Mouse (Mus musculus) hindbrain, embryonic 12.5 days (tissue): ENCODE measurements around the gene Antxr1. TPM values are rescaled to one million over a fixed set of nuclear protein-coding genes. Genes with fewer than 3 reads are reported as not detected.

Experiments used
- ATAC-seq: fragments of 200-750 bp; cut with Nextera tagmentation; 2 replicates; pipeline ENCODE4 v1.8.0; 2017; ENCODE audit warnings: moderate TSS enrichment; ENCODE audit not compliant: low FRiP score
- H3K27ac ChIP-seq: fragments of 300-500 bp; sonication (generic); 2 replicates; pipeline ENCODE4 v1.5.1; 2016; ENCODE audit warnings: mild to moderate bottlenecking
- H3K27me3 ChIP-seq: fragments of 300-500 bp; sonication (generic); 2 replicates; pipeline ENCODE4 v1.6.1; 2016; ENCODE audit warnings: mild to moderate bottlenecking
- H3K36me3 ChIP-seq: fragments of 300-500 bp; sonication (generic); 2 replicates; pipeline ENCODE4 v1.6.1; 2016; ENCODE audit warnings: mild to moderate bottlenecking
- H3K4me1 ChIP-seq: fragments of 300-500 bp; sonication (generic); 2 replicates; pipeline ENCODE4 v1.6.1; 2016
- H3K4me2 ChIP-seq: fragments of 300-500 bp; sonication (generic); replicated peaks from 2 replicates; pipeline ENCODE4 v1.6.1; 2016; ENCODE audit warnings: mild to moderate bottlenecking
- H3K4me3 ChIP-seq: fragments of 300-500 bp; sonication (generic); 2 replicates; pipeline ENCODE4 v1.5.1; 2016; ENCODE audit warnings: mild to moderate bottlenecking
- H3K9ac ChIP-seq: fragments of 300-500 bp; sonication (generic); 2 replicates; pipeline ENCODE4 v1.6.1; 2016; ENCODE audit warnings: mild to moderate bottlenecking, moderate library complexity
- H3K9me3 ChIP-seq: fragments of 300-500 bp; sonication (generic); replicated peaks from 2 replicates; pipeline ENCODE4 v1.6.1; 2016; ENCODE audit warnings: mild to moderate bottlenecking
- WGBS: fragments of 180-500 bp; shearing (Covaris S2); methylation state at CpG from one replicate; pipeline ENCODE4 v1.1.7; 2016; 5-methylcytosine and 5-hydroxymethylcytosine counted together
- polyA plus RNA-seq: library from polyadenylated mRNA; unstranded; fragments of >200 nt; fragmentation: Nextera tagmentation; extraction: Ambion mirVana; gene quantifications from 2 replicates; pipeline ENCODE4 v1.2.1, GENCODE M21; 2016

Gene Antxr1
- polyA plus RNA-seq, 1 experiment from 2014 or later: 5.0 TPM

GRCm38 (mm10) chr6:87147921-87148320 lies 187.7 kb downstream of the Antxr1 start:
- Histone ChIP-seq H3K4me1 (peaks cover 4% of the 10 kb centered on the region; the same call in 1 of the 2 replicates), H3K36me3 (no peaks in the 10 kb centered on the region), H3K27me3 (no peaks in the 10 kb centered on the region), H3K9me3 (no peaks in the 10 kb centered on the region), H3K27ac (no peak overlapping the region), H3K4me2 (no peak overlapping the region), H3K4me3 (no peak overlapping the region), H3K9ac (no peak overlapping the region)
- WGBS: 82% methylated on average over 3 of the region's 3 CpGs
- ATAC-seq: no peak

DNA sequence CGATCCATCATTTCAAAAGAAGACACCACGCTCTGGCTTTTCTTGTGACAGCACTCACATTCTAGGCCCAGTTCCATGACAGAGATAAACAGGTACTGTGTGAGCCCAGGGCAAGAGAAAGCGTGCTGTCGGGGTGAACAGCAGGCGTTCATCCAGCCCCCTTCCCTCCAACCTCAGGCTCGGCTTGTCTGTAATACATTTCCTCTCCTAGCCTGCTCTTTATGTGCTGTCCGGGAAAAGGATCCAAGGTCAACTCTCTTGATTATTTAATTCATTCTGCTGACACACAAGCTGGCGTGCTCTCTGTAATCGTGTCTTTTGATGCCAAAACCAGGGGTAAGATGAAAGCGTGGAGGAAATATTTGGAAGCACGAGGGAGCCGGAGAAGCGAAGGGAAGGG lies 192.0 kb downstream of the Antxr1 start:
- ATAC-seq: no peak
- no peaks in the 10 kb centered on the region for H3K4me1 ChIP-seq
- no peak overlapping the region for H3K27ac ChIP-seq
- 69% methylated on average over 13 of the region's 13 CpGs for WGBS
- H3K4me3 ChIP-seq: no peak overlapping the region
- no peaks in the 10 kb centered on the region for H3K27me3 ChIP-seq
- no peaks in the 10 kb centered on the region for H3K36me3 ChIP-seq
- H3K9ac ChIP-seq: no peak overlapping the region
- no peak overlapping the region for H3K4me2 ChIP-seq
- no peaks in the 10 kb centered on the region for H3K9me3 ChIP-seq

DNA sequence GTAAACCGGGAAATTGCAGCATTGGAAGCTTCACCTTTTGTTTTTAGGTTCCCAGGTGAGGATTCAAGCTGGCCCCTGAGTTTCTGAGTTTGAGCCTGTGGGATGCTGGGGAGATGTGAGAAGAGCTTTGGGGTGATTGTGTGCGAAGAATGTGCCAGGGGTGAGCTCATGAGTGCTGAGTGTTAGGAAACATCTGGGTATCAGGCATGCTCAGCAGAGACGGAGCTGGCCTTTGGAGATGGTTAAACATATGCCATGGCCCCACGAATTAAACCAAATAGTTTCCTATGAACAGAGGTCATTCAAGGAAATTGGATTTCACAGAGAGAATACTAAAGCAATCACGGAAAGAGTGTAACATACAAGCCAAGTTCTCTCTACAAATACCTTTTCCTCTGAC lies 193.4 kb downstream of the Antxr1 start:
- no peaks in the 10 kb centered on the region for H3K27me3 ChIP-seq

GRCm38 (mm10) chr6:87139796-87140553 lies 195.6 kb downstream of the Antxr1 start:
- Histone ChIP-seq H3K4me1 (no peaks in the 10 kb centered on the region), H3K9ac (no peak overlapping the region), H3K9me3 (no peaks in the 10 kb centered on the region), H3K27me3 (no peaks in the 10 kb centered on the region), H3K4me2 (no peak overlapping the region), H3K4me3 (no peak overlapping the region), H3K36me3 (no peaks in the 10 kb centered on the region), H3K27ac (no peak overlapping the region)
- no peak for ATAC-seq
- WGBS: 74% methylated on average over 12 of the region's 12 CpGs

More for the DNA sequence above, 193.4 kb downstream of the Antxr1 start:
- 83% methylated on average over 5 of the region's 5 CpGs for WGBS
- Histone ChIP-seq H3K9me3 (no peaks in the 10 kb centered on the region), H3K4me2 (no peak overlapping the region), H3K9ac (no peak overlapping the region), H3K27ac (no peak overlapping the region), H3K4me3 (no peak overlapping the region), H3K36me3 (no peaks in the 10 kb centered on the region), H3K4me1 (no peaks in the 10 kb centered on the region)
- no peak for ATAC-seq

DNA sequence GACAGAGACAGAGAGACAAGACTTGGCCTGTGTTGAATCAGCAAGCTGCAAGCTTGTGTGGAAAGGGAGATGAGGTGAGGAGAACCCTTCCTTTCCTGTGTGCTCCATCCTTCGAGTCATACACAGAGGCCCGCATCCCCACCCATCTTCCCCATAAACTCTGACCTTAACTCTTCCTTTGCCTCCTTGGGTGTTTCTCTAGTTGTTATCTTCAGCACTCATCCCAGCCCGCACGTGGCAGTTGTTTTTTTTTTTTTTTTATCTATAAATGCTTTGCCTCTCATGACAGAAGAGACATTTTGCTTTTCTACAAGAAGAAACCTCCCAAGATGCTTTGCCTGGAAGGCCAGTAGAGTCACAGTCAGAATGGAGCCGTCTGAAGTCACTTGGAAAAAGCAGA lies 197.1 kb downstream of the Antxr1 start:
- Histone ChIP-seq H3K36me3 (no peaks in the 10 kb centered on the region), H3K9me3 (no peaks in the 10 kb centered on the region), H3K4me2 (no peak overlapping the region), H3K27me3 (no peaks in the 10 kb centered on the region), H3K27ac (no peak overlapping the region), H3K4me1 (no peaks in the 10 kb centered on the region), H3K4me3 (no peak overlapping the region), H3K9ac (no peak overlapping the region)
- 87% methylated on average over 5 of the region's 5 CpGs for WGBS
- ATAC-seq: no peak

DNA sequence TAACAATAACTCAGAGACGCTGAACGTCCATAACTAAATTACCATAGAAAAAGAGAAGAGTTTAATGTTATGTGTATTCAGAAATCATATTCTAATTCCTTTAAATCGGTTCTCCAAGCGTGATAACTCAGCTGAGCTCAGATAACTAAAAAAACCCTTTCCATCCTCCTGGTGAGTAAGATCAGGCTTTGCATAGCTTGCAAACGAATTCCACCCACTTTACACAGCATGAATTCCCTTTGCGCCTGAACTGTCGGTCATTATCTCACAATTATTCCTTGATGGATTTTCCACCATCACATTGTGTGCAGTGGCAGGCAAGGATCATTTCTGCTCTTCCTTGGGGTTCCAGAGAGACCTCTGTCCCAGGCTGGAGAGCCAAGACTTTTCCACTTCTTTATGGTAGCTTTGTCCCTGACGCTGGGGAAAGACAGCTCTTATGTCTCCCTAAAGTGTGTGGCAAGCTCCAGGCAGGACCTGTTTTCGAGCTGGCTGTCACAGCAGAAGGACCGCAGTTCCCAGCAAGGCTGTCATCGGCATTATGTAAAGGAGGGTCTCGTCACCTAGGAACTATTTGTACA lies 201.6 kb downstream of the Antxr1 start:
- WGBS: 68% methylated on average over 12 of the region's 12 CpGs
- ATAC-seq: no peak
- H3K27me3 ChIP-seq: no peaks in the 10 kb centered on the region
- no peaks in the 10 kb centered on the region for H3K36me3 ChIP-seq
- no peak overlapping the region for H3K4me3 ChIP-seq
- H3K9ac ChIP-seq: no peak overlapping the region
- no peaks in the 10 kb centered on the region for H3K4me1 ChIP-seq
- H3K9me3 ChIP-seq: no peaks in the 10 kb centered on the region
- no peak overlapping the region for H3K4me2 ChIP-seq
- no peak overlapping the region for H3K27ac ChIP-seq

DNA sequence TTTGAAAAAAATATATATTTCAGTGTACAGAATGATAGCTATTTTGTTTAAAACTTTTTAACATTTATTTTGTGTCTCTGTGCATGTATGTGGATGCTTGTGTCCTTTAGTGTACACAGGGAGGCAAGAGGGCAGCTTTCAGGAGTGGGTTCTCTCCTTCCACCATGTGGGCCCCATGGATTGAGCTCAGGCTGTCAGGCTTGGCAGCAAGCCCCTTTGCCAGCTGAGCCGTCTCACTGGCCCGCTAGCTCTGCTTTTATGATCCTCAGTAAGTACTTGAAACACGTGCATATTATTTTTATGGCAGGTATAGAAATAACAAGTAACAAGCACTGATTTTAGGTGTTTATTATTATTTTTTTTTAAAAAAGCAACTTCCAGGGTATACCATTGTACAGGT lies 202.1 kb downstream of the Antxr1 start:
- no peaks in the 10 kb centered on the region for H3K27me3 ChIP-seq
- H3K4me1 ChIP-seq: no peaks in the 10 kb centered on the region
- H3K9me3 ChIP-seq: no peaks in the 10 kb centered on the region
- no peak overlapping the region for H3K9ac ChIP-seq
- H3K4me3 ChIP-seq: no peak overlapping the region
- no peak overlapping the region for H3K4me2 ChIP-seq
- WGBS: 92% methylated on average over 3 of the region's 3 CpGs
- H3K36me3 ChIP-seq: no peaks in the 10 kb centered on the region
- no peak overlapping the region for H3K27ac ChIP-seq
- no peak for ATAC-seq

GRCm38 (mm10) chr6:87131078-87131477 lies 204.5 kb downstream of the Antxr1 start:
- H3K36me3 ChIP-seq: no peaks in the 10 kb centered on the region
- H3K4me1 ChIP-seq: 0 out of 2 replicates have a peak, but pooled peaks cover 6% of the 10 kb centered on the region
- H3K4me2 ChIP-seq: no peak overlapping the region
- 63% methylated on average over 1 of the region's 1 CpGs for WGBS
- H3K4me3 ChIP-seq: no peak overlapping the region
- H3K9me3 ChIP-seq: no peaks in the 10 kb centered on the region
- H3K27ac ChIP-seq: no peak overlapping the region
- no peak for ATAC-seq
- H3K27me3 ChIP-seq: no peaks in the 10 kb centered on the region
- H3K9ac ChIP-seq: no peak overlapping the region

- H3K9me3 ChIP-seq: no peaks in the 10 kb centered on the region
- H3K27me3 ChIP-seq: no peaks in the 10 kb centered on the region
- 0 out of 2 replicates have a peak, but pooled peaks cover 6% of the 10 kb centered on the region for H3K4me1 ChIP-seq
- no peak overlapping the region for H3K27ac ChIP-seq
- H3K36me3 ChIP-seq: no peaks in the 10 kb centered on the region
- ATAC-seq: no peak
- H3K4me3 ChIP-seq: no peak overlapping the region
- H3K4me2 ChIP-seq: no peak overlapping the region
- no peak overlapping the region for H3K9ac ChIP-seq
- WGBS: 98% methylated on average over 7 of the region's 7 CpGs
Observed at GRCm38 (mm10) chr6:87130628-87131027, 205.0 kb downstream of the Antxr1 start.

DNA sequence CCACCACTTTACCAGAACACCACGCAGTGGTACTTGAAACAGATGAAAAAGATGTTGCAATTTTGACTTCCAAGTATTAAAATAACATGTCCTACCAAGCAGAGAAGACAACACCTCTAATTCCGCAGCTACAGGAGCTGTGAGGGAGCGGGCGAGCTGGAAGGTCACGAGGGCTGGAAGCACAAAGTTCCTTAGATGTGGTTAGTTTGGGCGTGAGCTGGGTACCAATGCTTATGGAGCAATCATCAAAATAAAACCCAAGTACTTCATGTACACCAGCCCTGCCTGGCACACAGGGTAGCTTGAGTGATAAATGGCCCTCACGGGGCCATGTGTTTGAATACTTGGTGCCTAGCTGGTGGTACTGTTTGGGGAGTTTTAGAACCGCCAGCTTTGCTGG lies 205.8 kb downstream of the Antxr1 start:
- Histone ChIP-seq H3K4me2 (no peak overlapping the region), H3K9me3 (no peaks in the 10 kb centered on the region)

GRCm38 (mm10) chr6:87127049-87127753 lies 208.4 kb downstream of the Antxr1 start:
- Histone ChIP-seq H3K4me1 (0 out of 2 replicates have a peak, but pooled peaks cover 6% of the 10 kb centered on the region), H3K9ac (no peak overlapping the region), H3K27me3 (no peaks in the 10 kb centered on the region), H3K4me3 (no peak overlapping the region), H3K9me3 (no peaks in the 10 kb centered on the region), H3K36me3 (no peaks in the 10 kb centered on the region), H3K27ac (no peak overlapping the region), H3K4me2 (no peak overlapping the region)
- no peak for ATAC-seq
- WGBS: 63% methylated on average over 7 of the region's 8 CpGs

More for the DNA sequence above, 205.8 kb downstream of the Antxr1 start:
- no peaks in the 10 kb centered on the region for H3K27me3 ChIP-seq
- H3K27ac ChIP-seq: no peak overlapping the region
- WGBS: 91% methylated on average over 8 of the region's 8 CpGs
- H3K4me3 ChIP-seq: no peak overlapping the region
- no peak for ATAC-seq
- no peak overlapping the region for H3K9ac ChIP-seq
- H3K36me3 ChIP-seq: no peaks in the 10 kb centered on the region
- 0 out of 2 replicates have a peak, but pooled peaks cover 6% of the 10 kb centered on the region for H3K4me1 ChIP-seq

DNA sequence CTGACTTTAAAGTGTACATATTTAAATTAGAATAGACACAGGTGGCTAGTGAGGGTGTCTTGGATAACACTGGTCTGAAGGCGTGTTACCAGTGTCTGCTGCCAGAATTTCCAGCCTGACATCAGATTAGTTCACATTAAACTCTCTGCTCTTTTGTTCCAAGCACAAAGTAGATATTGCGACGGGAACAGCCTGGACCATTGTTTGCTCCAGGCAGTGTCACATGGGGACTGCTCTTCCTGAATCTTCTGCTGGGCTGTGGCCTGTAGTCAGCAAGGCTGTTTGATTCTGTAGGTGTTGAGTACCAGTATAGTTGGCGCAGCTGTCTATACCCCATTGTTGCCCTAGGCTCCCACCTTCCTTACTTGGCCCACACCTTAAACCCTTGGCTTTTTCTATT lies 211.6 kb downstream of the Antxr1 start:
- no peak for ATAC-seq
- 0 out of 2 replicates have a peak, but pooled peaks cover 6% of the 10 kb centered on the region for H3K4me1 ChIP-seq
- no peaks in the 10 kb centered on the region for H3K36me3 ChIP-seq
- no peaks in the 10 kb centered on the region for H3K27me3 ChIP-seq
- no peak overlapping the region for H3K4me2 ChIP-seq
- no peak overlapping the region for H3K9ac ChIP-seq
- H3K9me3 ChIP-seq: no peaks in the 10 kb centered on the region
- 89% methylated on average over 4 of the region's 4 CpGs for WGBS
- H3K27ac ChIP-seq: no peak overlapping the region
- no peak overlapping the region for H3K4me3 ChIP-seq
